Mouse (Mus musculus) R1 (cell line): ENCODE data around the gene Dcp1a.
"Not testable (repeated sequence)": the region's sequence is repeated elsewhere in the genome, so short reads cannot be mapped to it uniquely, and the experiment has no call there.

Source experiments
- DNase-seq: peaks from one replicate; pipeline ENCODE4 v3.0.0-alpha.2; 2018; ENCODE audit warnings: low read depth, low spot score

The Dcp1a gene

DNA sequence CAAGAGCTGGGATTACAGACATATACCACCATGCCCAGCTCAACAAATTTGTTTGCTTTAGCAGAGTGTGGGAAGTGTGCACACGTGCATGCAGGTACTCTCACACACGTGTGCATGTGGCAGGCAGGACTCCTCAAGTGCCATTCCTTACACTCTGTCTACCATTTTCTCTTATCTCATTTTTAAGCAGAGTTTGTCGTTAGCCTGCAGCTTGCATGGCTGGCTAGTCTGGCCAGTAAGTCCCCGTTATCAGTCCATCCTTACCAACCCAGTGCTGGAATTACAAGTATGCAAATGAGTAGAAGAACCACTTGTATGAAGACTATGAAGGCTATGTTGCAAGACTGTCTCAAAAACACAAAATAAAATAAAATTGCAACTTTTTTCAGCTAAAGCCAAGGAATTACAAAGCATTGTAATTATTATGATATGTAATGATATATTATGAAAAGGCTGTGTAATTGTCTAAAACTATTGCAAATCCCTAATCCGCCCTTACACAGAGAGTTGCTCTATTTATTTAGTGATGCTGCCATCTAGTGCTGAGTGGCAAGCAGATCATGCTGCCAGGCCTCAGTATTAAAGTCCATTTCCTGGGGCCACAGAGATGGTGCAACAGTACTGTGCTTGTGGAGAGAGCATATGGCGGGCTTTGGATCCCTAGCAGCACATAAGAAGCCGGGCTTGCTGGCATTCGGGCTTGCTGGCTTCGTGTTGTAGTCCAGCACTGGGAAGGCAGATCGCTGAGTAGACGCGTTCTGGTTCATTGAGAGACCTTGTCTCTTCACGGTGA lies 36.8 kb downstream of the Dcp1a start:
- DNase-seq: peak; percentile 67

DNA sequence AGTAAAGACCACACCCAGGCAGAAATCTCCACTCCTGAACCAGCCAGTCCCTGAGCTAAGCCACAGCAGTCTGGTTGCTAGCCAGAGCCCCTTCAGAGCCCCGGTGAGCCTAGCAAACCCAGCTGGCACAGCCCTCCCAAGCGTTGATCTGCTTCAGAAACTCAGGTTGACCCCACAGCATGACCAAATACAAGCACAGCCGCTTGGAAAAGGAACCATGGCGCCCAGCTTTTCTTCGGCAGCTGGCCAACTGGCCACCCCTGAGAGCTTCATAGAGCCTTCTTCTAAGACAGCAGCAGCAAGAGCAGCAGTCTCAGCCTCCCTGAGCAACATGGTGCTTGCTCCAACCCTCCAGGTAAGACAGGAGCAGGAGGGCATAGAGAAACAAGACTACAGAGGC lies 40.0 kb downstream of the Dcp1a start:
- no peak for DNase-seq

DNA sequence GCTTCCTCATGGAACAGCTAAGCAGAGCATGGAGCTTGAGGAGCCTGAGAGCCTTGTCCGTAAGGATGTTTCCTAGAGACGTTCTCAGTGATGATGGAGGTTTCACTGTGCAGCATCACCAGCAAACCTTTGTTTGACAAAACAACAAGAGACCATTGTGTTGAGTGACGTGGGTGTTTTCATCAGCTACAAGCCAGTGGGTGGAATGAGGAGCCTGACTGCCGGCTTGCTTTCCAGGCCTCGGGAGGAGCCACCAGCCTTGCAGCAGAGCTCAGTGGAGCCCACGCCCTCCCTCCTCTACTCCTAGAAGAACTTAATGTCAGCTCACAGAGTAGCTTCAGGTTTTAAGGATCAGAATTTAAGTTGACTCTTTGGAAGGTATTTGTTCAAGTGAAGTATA lies 44.0 kb downstream of the Dcp1a start:
- no peak for DNase-seq

- peak; percentile 66 for DNase-seq
These were observed 49.1 kb downstream of the Dcp1a start for GRCm38 (mm10) chr14:30528392-30528791.

DNA sequence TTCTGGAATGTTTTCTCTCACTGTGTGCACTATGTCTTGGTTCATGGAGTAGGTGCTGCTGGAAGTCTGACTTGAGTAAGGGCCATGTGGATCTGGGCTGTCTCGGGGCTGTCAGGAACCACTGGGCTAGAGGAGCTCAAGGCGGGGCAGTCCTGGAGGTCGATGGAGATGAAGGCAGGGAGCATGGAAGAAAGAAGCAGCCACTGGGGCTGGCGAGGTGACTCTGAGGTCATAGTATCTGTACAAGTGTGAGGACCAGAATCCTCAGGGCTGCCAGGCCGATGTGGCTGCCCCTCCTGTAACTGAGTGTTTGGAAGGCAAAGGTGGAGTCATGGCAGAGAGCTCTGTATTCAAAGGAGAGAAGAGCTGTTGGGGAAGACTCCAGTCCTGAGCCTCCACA lies 49.6 kb downstream of the Dcp1a start:
- peak; percentile 63 for DNase-seq

DNA sequence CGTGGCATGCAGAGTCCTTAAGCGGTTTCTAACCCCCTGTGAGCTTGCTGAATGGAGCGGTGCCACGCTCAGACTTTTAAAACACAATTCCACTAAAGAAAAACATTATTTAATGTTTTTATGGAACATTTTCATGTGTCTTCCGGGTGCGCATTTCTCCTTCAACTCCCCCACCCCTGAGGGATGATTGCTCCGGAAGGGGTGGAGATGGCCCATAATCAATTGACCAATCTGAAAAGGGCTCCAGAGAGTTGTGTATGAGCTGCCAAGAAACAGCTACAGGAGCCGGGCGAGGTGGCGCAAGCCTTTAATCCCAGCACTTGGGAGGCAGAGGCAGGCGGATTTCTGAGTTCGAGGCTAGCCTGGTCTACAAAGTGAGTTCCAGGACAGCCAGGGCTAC lies 50.1 kb downstream of the Dcp1a start:
- DNase-seq: peak; percentile 91

DNA sequence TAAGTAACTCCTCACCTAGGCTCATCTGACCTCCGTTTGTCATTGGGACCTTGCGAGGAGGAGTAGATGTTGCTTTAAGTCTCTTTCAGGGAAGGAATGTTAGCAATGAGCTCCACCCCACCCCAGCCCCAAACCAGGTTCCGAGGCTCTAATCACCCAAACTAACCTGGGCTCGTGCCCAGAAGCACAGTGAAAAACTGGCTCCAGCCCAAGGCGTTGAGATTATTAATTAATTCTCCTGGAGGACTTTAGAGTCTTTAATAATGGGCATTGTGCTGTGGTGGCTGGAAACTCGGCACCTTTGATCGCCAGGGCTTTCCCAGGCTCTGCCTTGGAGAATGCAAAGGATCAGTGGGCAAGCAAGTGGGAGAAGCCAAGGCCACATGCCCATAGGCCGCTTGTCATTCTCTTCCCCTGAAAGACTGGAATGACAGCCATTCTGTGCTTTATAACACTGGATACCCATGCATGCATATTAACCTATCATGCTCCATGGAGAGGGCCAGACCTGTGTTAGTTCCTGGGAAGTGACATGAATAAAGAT lies 51.5 kb downstream of the Dcp1a start:
- peak; percentile 92 for DNase-seq

- peak; percentile 73 for DNase-seq
These were observed 52.1 kb downstream of the Dcp1a start for GRCm38 (mm10) chr14:30531431-30531830.

DNA sequence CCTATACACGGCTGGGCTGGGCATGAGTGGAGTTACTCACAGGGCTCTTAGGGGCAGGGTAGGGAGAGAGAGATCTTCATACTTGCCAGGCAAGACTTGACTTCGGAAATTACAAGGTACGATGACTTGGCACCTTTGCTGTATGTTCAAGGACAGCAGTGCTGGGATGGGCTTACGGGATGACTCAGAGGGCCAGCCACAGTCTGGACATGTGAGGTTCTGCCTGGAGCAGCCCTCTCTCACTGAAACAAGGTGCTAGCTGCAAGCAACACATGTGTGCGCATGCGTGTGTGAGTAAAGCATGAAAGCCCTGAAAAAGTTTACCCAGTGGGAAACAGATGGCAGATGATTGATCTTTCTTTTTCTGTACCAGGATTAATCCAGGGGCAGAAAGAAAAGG lies 52.6 kb downstream of the Dcp1a start:
- peak; percentile 70 for DNase-seq

GRCm38 (mm10) chr14:30533780-30534450 lies 54.6 kb downstream of the Dcp1a start:
- DNase-seq: no peak

DNA sequence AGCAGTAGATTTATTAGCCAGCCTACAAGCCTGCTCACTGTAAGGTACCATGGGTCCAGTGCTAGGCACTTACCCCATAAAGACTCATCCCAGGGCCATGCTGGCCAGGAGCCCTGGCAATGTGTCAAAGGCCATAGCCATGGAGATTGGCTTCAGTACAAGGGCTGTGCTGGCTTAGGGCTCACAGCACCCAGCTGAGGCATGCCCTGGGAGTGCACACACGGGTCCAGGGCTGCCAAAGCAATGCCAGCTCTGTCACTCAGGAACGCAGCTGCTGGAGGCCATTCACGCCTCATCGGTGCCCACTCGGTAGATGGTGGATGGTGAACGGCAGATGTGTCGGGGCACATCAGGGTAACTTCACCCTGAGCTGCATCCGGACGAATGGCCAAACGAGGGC lies 62.2 kb downstream of the Dcp1a start:
- no peak for DNase-seq

DNA sequence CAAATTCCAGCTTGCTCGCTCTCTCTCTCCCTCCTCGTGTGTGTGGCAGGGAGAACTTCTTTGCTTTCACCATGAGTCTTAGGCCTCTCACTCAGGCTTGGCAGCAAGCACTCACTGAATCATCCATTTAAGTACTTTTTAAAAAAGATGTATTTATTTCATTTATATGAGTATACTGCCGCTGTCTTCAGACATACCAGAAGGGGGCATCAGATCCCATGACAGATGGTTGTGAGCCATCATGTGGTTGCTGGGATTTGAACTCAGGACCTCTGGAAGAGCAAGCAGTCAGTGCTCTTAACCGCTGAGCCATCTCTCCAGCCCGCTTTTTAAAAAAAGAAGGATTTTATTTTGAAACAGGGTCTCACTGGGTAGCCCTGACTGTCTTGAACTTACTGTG lies 64.0 kb downstream of the Dcp1a start:
- DNase-seq: not testable (repeated sequence)

- no peak for DNase-seq
These were observed 68.9 kb downstream of the Dcp1a start, which contains the start of gene Tkt for GRCm38 (mm10) chr14:30548131-30548720. Tkt (plus strand) TSS chr14:30548359.

DNA sequence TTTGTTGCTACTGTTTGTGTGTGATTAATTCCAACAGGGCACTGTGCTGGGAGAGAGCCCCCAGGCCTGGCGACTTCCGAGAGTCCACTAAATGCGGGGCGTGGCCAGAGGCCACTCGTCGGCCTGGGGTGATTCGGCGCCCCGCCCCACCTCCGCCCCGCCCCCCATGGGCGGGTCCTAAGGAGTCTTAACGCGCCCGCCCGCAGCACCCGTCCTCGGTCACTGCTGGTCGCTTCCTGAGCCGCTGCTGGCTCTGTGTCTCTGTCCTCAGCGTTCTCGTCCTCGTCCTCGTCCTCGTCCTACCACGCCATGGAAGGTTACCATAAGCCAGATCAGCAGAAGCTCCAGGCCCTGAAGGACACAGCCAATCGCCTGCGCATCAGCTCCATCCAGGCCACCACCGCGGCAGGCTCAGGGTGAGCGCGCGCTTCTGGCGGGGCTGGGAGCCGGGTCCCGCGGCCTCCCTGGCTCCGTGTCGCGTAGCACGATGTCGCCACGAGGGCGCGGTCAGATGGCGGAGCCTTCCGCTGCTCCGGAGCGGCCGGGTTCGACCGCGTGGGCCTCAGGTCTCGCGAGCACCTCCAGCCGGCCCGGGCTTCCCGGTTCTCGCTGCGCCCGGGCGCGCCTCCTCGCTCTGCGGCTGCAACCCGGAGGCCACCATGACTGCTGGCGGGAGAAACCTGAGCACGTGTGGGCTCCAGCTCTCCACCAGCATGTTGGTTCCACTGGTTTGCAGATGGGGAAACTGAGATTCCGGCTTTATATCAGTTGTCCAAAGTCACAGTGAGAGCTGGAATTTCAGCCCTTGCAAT lies 69.8 kb downstream of the Dcp1a start:
- peak; percentile 91 for DNase-seq

DNA sequence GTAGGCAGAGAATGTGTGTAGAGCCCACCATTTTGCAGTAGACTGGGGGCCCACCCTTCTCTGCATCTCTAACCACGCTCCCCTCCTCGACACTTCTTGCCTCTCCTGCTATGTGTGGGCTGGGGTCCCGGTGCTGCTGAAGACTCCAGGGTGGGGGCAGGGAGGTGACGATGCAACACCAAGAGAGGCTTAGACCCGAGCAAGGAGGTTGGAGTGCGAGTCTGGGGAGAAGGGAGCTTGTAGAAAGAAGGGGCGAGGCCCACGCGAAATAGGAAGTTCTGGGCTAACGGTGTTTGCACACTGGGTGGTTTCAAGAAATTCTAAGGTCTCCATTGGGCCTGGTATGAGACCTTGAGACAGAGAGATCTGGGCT lies 70.4 kb downstream of the Dcp1a start:
- peak; percentile 48 for DNase-seq

GRCm38 (mm10) chr14:30550232-30551070 lies 71.1 kb downstream of the Dcp1a start:
- DNase-seq: no peak

- DNase-seq: no peak
These were observed 72.2 kb downstream of the Dcp1a start for GRCm38 (mm10) chr14:30551509-30551908.

DNA sequence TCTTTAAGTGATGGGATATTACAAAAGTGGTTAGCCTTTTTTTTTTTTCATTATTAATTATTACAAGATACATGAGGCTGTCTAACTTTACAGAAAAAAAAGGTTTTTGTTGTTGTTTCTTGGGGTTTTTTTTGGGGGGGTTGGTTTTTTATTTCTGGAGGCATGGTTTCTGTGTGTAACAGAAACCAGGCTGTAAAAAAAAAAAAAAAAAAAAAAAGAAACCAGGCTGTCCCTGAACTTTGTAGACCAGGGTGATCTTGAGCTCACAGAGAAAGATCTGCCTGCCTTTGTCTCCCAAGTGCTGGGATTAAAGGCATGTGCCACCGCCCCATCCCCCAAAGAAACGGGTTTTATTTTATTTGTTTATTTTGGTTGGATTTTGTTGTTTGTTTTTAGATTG lies 72.6 kb downstream of the Dcp1a start:
- DNase-seq: no peak

DNA sequence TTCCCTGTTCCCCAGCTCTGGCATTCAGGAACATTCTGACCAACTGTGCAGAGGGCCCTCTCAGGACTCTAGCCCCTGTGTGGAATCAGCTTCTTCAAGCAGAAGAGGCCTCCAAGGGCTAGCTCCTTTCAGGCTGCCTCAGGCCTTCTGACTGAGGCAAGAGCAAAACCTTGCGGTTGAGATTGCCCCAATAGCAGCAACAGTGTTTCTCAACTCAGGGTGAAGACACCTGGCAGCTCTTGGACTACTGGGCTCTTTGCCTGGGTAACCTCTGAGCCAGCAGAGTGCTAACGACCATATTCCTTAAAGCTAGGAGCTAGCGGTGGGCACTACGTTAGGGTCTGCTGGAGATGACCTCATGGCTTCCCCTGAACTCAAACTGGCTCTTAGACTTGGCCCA lies 73.8 kb downstream of the Dcp1a start:
- no peak for DNase-seq

- no peak for DNase-seq
These were observed 77.3 kb downstream of the Dcp1a start for GRCm38 (mm10) chr14:30556651-30557050.

- DNase-seq: no peak
These were observed 78.4 kb downstream of the Dcp1a start for GRCm38 (mm10) chr14:30557730-30558129.
